Mouse (Mus musculus) erythroblast, embryonic 14.5 days (primary cell): ENCODE measurements around the gene Gm10134. TPM values are rescaled to one million over a fixed set of nuclear protein-coding genes. Genes with fewer than 3 reads are reported as not detected.
A peak's percentile ranks its signal among the peaks of the same experiment; 100 is the strongest.

Source experiments
- H3K27me3 ChIP-seq: 2 replicates; pipeline ENCODE4 v1.6.1; 2012; ENCODE audit warnings: inconsistent platforms; ENCODE audit not compliant: control insufficient read depth
- H3K36me3 ChIP-seq: 2 replicates; pipeline ENCODE4 v1.6.1; 2012; ENCODE audit warnings: mild to moderate bottlenecking, inconsistent platforms; ENCODE audit not compliant: control insufficient read depth
- H3K4me1 ChIP-seq: 2 replicates; pipeline ENCODE4 v1.6.1; 2012; ENCODE audit warnings: inconsistent platforms; ENCODE audit not compliant: control insufficient read depth
- H3K4me3 ChIP-seq: replicated peaks from 2 replicates; pipeline ENCODE3; 2012; ENCODE audit warnings: moderate library complexity, mild to moderate bottlenecking, inconsistent platforms
- H3K9me3 ChIP-seq: 2 replicates; pipeline ENCODE4 v1.6.1; 2012; ENCODE audit warnings: low read length, inconsistent platforms, mixed read lengths; ENCODE audit not compliant: control insufficient read depth
- GATA1 ChIP-seq: IDR thresholded peaks from 2 replicates; pipeline ENCODE4 v1.6.1; 2012; ENCODE audit warnings: low read length, inconsistent platforms, mixed read lengths
- TAL1 ChIP-seq: IDR thresholded peaks from 3 replicates; pipeline ENCODE4 v1.6.1; 2012; ENCODE audit warnings: low read length, inconsistent platforms, mixed read lengths
- polyA plus RNA-seq: library from polyadenylated mRNA; stranded (reverse); fragments of >175 nt; gene quantifications from 2 replicates; pipeline ENCODE4 v1.2.3, GENCODE M21; 2012

Gene Gm10134
- polyA plus RNA-seq, 1 experiment = not detected

- Histone ChIP-seq H3K36me3 (no peaks in the 10 kb centered on the region), H3K9me3 (no peaks in the 10 kb centered on the region), H3K4me3 (no peak overlapping the region), H3K27me3 (peaks cover 14% of the 10 kb centered on the region), H3K4me1 (peaks cover 19% of the 10 kb centered on the region)
- TF ChIP-seq TAL1 = no peak
- no peak for TF ChIP-seq GATA1
Measured at GRCm38 (mm10) chr2:28529856-28530255, 24.0 kb downstream of the Gm10134 start.

GRCm38 (mm10) chr2:28530311-28530710 is 24.4 kb downstream of the Gm10134 start:
- H3K4me3 ChIP-seq = no peak overlapping the region
- H3K36me3 ChIP-seq = no peaks in the 10 kb centered on the region
- H3K9me3 ChIP-seq = no peaks in the 10 kb centered on the region
- peaks cover 16% of the 10 kb centered on the region for H3K4me1 ChIP-seq
- peaks cover 14% of the 10 kb centered on the region for H3K27me3 ChIP-seq
- TF ChIP-seq TAL1 (no peak), GATA1 (no peak)

- H3K36me3 ChIP-seq = no peaks in the 10 kb centered on the region
- no peaks in the 10 kb centered on the region for H3K9me3 ChIP-seq
- H3K4me1 ChIP-seq = peaks cover 7% of the 10 kb centered on the region
- H3K27me3 ChIP-seq = peaks cover 14% of the 10 kb centered on the region
- TF ChIP-seq TAL1 (no peak), GATA1 (no peak)
- H3K4me3 ChIP-seq = peak overlapping the region; percentile 54
Measured at GRCm38 (mm10) chr2:28532938-28533771, 27.3 kb downstream of the Gm10134 start.

GRCm38 (mm10) chr2:28533901-28534435 is 28.1 kb downstream of the Gm10134 start:
- TF ChIP-seq TAL1 (no peak), GATA1 (no peak)
- Histone ChIP-seq H3K4me1 (peaks cover 7% of the 10 kb centered on the region), H3K9me3 (no peaks in the 10 kb centered on the region), H3K36me3 (no peaks in the 10 kb centered on the region), H3K4me3 (peak overlapping the region; percentile 54), H3K27me3 (peaks cover 14% of the 10 kb centered on the region)

GRCm38 (mm10) chr2:28534436-28535262 is 28.8 kb downstream of the Gm10134 start:
- peaks cover 14% of the 10 kb centered on the region for H3K27me3 ChIP-seq
- H3K9me3 ChIP-seq = no peaks in the 10 kb centered on the region

GRCm38 (mm10) chr2:28535263-28535540 is 29.3 kb downstream of the Gm10134 start:
- Histone ChIP-seq H3K27me3 (peaks cover 14% of the 10 kb centered on the region), H3K4me3 (no peak overlapping the region), H3K36me3 (no peaks in the 10 kb centered on the region), H3K4me1 (peaks cover 7% of the 10 kb centered on the region), H3K9me3 (no peaks in the 10 kb centered on the region)
- TF ChIP-seq GATA1 (no peak), TAL1 (no peak)

More at GRCm38 (mm10) chr2:28534436-28535262, 28.8 kb downstream of the Gm10134 start:
- TF ChIP-seq TAL1 (no peak), GATA1 (no peak)
- Histone ChIP-seq H3K36me3 (no peaks in the 10 kb centered on the region), H3K4me3 (no peak overlapping the region), H3K4me1 (peaks cover 7% of the 10 kb centered on the region)

- TF ChIP-seq GATA1 (no peak), TAL1 (no peak)
- Histone ChIP-seq H3K4me3 (no peak overlapping the region), H3K9me3 (no peaks in the 10 kb centered on the region), H3K27me3 (peaks cover 14% of the 10 kb centered on the region), H3K36me3 (no peaks in the 10 kb centered on the region), H3K4me1 (peaks cover 7% of the 10 kb centered on the region)
Measured at GRCm38 (mm10) chr2:28535650-28536049, 29.8 kb downstream of the Gm10134 start.

GRCm38 (mm10) chr2:28536166-28536565 is 30.3 kb downstream of the Gm10134 start:
- no peaks in the 10 kb centered on the region for H3K36me3 ChIP-seq
- no peaks in the 10 kb centered on the region for H3K9me3 ChIP-seq
- TF ChIP-seq TAL1 = no peak
- no peak for TF ChIP-seq GATA1
- peaks cover 14% of the 10 kb centered on the region for H3K27me3 ChIP-seq
- H3K4me1 ChIP-seq = peaks cover 7% of the 10 kb centered on the region
- no peak overlapping the region for H3K4me3 ChIP-seq
